Mouse (Mus musculus): Measurements from ENCODE around the gene Wwox.

The Wwox gene

GRCm38 (mm10) chr8:114876696-114877206, 437.3 kb downstream of the Wwox start:
- DNase-seq: no peak

DNA sequence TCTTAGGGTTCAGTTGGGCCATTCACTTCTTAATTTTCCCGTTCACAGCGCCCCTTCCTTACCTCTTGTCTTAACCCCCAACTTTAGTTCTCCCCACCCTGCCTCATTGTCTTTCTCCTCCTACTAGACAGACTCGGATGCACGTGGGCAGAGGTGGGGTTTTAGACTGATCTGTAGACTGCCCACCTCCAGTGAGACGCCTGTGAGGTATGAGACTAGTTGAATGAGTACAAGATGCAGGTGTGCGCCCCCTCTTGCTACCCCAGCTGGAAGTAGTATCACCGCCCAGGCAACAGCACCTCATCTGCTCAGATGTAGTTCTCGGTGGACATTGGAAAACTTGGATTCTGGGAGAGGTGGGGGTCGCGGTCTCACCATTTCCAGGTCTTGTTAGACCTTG, 437.8 kb downstream of the Wwox start:
- no peak for DNase-seq

DNA sequence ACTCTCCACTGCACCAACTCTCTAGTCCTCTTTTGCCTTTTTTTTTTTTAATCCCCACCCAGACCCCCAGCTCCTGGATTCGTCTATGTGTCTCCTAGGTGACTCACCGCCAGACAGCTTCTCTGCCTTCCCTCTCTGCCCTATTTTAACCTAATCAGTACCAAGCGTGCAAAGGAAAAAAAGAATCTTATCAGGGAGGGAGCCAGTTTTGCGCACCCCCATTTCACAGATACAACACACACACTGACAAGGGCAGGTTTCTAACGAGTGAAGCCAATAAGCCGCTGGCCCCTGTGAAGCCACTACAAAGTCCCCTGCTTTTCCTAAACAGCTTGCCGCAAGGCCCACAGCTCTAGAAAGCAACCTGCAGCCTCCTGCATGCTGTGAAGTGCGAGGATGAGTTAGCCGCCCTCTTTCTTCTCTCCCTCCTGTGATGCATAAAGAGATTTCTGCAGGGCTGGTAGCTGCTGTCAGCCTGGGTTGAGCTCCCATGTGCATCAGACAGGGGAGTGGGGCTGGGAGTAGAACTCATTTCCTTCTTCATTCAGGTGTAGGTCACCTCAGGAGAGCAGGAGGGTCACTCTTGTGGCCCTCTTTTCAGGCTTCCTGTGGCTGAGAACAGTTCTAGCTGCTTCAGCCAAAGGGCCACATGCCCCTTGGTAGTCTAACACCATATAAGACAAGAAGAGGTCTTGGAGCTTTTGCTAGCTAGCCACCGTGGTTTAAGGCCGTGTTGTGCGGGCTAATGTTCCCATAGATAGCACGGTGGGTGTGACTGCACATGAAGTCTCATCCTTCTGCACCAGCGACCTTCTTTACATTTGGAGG, 439.2 kb downstream of the Wwox start:
- no peak for DNase-seq

GRCm38 (mm10) chr8:114879277-114879568, 439.8 kb downstream of the Wwox start:
- no peak for DNase-seq

GRCm38 (mm10) chr8:114879678-114880077, 440.2 kb downstream of the Wwox start:
- no peak for DNase-seq

DNA sequence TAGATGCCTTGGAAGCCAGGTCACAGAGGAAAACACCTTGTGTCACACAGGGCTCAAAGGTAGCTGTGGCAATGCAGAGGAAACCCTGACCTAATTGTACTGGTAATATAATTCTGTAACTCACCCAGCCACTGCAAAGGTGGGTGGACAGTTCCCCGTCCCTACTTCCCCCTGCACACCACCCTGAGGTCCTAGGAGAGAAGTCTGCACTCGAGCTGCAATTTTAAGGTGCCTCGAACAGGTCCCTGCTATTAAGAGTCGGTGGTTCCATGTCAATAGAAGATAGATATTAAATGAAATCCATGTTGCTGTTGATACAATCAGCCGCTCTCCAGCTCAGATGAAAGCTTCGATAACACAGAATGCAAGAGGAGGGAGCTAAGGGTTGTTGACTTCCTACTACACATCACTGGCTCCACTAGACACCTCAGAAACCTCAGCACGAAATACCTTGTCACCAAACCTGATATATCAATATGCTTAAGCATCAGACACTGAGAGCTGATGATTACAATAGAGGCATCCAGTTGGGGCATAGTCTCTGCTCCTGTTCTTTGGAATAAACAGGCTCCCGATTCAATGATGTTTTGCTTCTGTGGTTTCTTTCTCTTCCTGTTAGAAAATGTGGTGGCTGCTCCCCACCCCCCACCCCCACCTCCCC, 441.1 kb downstream of the Wwox start:
- no peak for DNase-seq

GRCm38 (mm10) chr8:114881891-114882401, 442.5 kb downstream of the Wwox start:
- peak; percentile 43 for DNase-seq

- DNase-seq: no peak
Observed at GRCm38 (mm10) chr8:114882504-114882903, 443.0 kb downstream of the Wwox start.

DNA sequence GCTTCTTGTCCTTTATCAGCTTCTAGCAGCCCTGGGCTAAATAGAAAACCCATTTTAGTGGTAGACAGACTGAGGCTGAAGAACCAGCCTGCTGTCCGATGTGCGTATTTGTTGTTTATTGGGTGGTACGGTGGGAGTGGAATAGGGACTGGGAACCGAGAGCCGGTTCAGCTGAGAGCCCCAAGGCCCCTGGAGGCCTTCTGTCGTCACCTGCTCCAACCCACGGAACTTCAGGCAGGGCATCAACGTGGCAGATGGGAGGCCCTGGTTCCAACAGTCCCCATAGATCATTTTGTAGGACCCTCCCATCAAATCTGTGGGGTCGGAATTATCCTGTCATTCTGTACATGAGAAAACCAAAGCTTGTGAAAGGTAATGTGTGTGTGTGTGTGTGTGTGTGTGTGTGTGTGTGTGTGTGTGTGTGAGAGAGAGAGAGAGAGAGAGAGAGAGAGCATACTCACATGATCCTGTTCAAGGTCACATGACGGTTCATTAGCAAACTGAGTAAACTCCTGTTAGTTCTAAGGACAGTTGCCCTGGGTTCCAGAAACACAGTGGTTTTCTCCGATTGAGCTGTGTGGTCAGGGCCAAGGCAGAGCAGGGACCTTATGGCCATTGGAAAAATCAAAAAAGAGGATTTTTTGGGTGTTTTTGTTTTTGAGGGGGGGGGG, 443.6 kb downstream of the Wwox start:
- DNase-seq: no peak

DNA sequence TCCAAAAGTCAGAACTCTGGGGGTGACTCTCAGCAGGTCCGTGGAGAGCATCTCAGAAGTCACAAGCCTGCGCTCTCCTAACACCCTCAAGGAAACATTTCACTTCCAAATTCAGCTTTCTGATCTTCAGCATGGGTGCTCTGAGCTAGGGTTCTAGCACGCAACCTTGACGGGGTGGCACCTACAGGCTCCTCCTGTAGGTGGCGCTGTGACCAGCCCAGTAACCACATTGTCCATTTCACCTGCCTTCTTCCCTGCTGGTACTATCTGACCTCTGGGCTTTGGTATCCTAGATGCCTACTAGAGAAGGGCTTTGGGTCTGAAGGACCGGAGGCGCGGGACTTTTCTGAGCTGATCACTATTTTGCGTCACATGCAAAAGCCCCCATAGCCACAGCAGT, 444.5 kb downstream of the Wwox start:
- DNase-seq: no peak

- no peak for DNase-seq
Observed at GRCm38 (mm10) chr8:114885026-114885592, 445.7 kb downstream of the Wwox start.

GRCm38 (mm10) chr8:114888388-114888787, 448.9 kb downstream of the Wwox start:
- DNase-seq: no peak

GRCm38 (mm10) chr8:114889578-114890374, 450.3 kb downstream of the Wwox start:
- no peak for DNase-seq

DNA sequence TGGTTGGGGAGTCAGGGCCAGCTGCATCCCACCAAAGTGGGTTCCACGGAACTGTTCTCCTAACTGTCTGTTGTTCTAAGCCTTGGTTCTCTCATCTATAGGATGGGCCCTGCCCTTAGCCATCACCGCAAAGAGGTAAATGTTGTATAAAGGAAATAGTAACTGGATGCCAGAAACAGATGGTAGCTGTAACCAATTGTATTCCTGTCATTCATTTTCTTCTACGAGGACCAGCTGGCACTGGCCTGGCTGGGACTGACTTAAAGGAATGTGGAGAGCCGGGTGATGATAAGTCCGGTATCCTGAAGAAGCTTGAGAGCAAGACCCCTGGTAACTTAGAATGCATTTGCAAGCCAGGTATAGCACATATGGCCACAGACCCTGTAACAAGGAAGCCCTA, 451.0 kb downstream of the Wwox start:
- DNase-seq: no peak

GRCm38 (mm10) chr8:114891252-114891651, 451.8 kb downstream of the Wwox start:
- no peak for DNase-seq

GRCm38 (mm10) chr8:114897432-114897831, 458.0 kb downstream of the Wwox start:
- no peak for DNase-seq

GRCm38 (mm10) chr8:114899157-114899556, 459.7 kb downstream of the Wwox start:
- no peak for DNase-seq

- DNase-seq: no peak
Observed at GRCm38 (mm10) chr8:114902584-114902983, 463.1 kb downstream of the Wwox start.

DNA sequence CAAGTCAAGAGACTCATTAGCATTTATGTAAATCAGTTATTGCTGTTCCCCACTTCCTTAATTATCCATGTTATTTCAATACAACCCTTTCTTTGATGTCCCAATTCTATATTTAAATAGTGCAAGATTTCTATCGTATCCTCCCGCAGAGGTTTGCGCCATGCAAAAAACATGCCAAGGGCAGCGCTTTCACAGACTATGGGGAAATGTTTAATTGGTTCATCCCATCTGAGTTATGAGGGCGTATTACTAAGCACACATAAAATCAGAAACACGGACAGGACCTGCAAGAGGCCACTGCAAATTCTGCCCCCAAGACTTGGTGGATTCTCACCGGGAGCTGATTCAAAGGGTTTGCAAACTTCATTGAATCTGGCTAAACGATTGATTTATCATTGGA, 468.6 kb downstream of the Wwox start:
- DNase-seq: no peak

DNA sequence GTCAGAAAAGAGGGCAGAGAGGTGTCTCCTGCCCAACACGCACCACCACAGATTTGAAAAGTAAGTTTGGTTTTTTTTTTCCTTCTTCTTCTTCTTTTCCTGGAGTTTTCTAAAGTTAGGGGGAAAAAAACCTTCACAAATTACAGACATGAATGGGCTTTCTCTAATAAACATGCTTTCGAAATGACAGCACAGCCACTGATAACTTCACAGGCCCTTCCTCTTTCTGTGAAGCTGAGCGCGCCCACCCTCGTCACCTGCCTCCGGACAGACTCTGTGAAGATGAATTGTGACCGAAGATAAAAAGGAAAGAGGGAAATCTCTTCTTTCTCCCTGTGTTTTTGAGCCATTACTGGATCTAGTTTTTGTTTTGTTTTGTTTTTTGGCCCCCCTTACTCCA, 469.1 kb downstream of the Wwox start:
- no peak for DNase-seq

DNA sequence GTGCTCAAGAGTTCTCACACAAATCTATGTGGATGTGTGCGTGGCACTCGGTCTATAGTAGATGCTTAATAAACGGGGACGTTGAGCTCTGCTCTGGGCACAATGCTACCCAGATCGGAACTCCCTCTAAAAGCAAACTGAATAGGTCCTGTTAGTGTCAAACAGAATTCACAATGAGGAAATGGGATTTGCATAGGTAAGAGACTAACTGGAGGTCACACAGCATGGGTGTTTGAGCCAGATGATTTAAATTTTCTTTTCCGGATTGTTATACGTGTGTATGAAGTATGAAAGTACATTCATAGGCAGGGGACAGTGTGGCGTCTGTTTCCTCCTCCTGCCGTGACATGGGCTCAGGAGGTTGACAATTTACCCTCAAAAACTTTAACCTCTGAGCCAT, 469.7 kb downstream of the Wwox start:
- DNase-seq: no peak

DNA sequence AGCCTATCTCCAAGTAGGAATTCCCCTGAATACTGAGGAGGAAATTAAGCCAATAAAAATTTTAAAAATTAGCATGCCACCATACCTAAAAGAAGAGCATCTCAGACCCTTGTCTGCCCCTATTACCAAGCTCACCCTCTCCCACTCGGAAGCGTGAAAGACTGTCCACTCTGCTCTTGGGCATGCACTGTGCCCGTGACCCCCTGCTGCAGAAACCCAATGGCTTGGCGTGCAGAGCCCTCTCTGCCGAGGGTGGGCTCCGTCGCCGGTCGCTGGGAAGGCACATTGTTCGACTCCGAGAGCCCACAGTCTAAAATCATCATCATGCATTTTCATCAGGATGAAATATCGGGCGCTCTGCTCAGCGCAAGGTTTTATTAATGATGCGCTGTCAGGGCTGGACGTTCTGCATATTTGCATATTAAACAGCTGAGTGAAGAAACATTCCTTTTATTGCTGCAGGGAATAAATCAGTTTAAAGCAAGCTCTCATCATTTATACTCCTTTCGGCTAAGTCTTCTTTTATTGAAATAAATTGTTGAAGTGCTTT, 471.7 kb downstream of the Wwox start:
- no peak for DNase-seq
